Mouse (Mus musculus): Measurements from ENCODE around the gene Vti1b. TPM values are rescaled to one million over a fixed set of nuclear protein-coding genes. Genes with fewer than 3 reads are reported as not detected.

Vti1b gene
- total and polyA plus RNA-seq, 2 experiments from 2014 or later = 49.4 to 217 TPM

DNA sequence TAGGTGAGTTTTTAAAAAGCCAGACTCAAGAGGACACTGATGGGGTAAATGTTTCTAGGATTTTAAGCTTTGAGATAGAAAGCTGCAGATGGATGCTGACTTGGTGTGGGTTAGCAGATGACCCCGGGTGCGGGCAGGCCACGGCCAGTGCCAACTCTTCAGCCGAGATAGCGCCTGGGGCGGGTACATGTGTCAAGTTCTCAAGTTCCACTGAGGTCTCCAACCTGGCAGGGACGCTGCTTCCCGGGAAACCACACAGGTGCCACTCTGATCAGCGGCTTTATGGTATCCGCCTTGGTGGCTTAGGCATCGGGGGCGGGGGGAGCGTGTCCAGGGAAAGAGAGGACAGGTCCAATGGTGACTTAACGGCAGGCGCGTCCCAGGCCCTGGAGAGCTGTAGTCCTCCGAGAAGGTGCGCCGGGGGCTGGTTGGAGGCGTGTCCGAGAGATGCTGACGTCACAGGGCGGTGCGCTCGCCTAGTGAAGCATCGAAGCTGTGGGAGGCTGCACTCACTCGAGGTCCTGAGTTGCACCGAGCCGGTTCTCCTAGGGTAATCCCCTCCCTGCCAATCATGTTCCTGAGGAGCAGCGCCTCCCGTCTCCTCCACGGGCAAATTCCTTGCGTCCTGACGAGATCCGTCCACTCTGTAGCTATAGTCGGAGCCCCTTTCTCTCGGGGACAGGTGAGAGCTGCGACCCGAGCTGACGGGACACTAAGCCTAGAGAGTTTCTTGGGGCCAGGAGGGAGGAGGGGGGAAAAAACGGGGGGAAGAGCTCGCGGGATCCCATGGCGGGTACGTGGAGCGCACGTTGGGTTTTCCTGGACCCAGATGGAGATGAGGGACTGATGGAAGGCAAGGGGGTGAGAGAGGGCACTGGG is 41.9 kb downstream of the Vti1b start, which contains the start of gene Arg2:
Arg2 (plus strand) TSS at position 479 of the 879 bp plus-strand sequence.
- Histone ChIP-seq H3K36me3 (ENCODE audit: insufficient read depth, low read length) (no peaks in the 10 kb centered on the region), H3K9ac (replicated peaks; ENCODE audit: low read length) (peak within 1 kb of the TSS; percentile 61), H3K4me3 (ENCODE audit: low read length) (peak within 1 kb of the TSS; percentile 54), H3K27me3 (ENCODE audit: insufficient read depth, low read length) (0 out of 2 replicates have a peak, but pooled peaks cover 4% of the 10 kb centered on the region), H3K4me1 (ENCODE audit: insufficient read depth, low read length) (peaks cover 13% of the 10 kb centered on the region), H3K27ac (peak within 1 kb of the TSS; percentile 41; the same call in 1 of the 2 replicates), H3K4me2 (ENCODE audit: low read depth, low read length) (peak within 1 kb of the TSS; percentile 87), H3K9me3 (ENCODE audit: low read length) (no peaks in the 10 kb centered on the region)
- DNase-seq (ENCODE audit: low spot score) (peak; percentile 77), ATAC-seq (peak; percentile 93)
- TF ChIP-seq CTCF (IDR thresholded peaks at IDR 0.05; ENCODE audit: low read depth) = no peak
- under 1% methylated on average over 47 of the region's 47 CpGs for WGBS

GRCm38 (mm10) chr12:79122820-79123219 is 49.6 kb downstream of the Vti1b start:
- DNase-seq (ENCODE audit: low spot score) = peak; percentile 81
- peak; percentile 74 for ATAC-seq
- H3K9ac ChIP-seq (replicated peaks; ENCODE audit: low read length) = no peak overlapping the region
- H3K27me3 ChIP-seq (ENCODE audit: insufficient read depth, low read length) = no peaks in the 10 kb centered on the region
- no peak overlapping the region for H3K4me2 ChIP-seq (ENCODE audit: low read depth, low read length)
- 25% methylated on average over 3 of the region's 3 CpGs for WGBS
- peak; percentile 61 for TF ChIP-seq CTCF (IDR thresholded peaks at IDR 0.05; ENCODE audit: low read depth)
- no peaks in the 10 kb centered on the region for H3K4me1 ChIP-seq (ENCODE audit: insufficient read depth, low read length)
- H3K27ac ChIP-seq = no peak overlapping the region
- no peaks in the 10 kb centered on the region for H3K36me3 ChIP-seq (ENCODE audit: insufficient read depth, low read length)
- no peaks in the 10 kb centered on the region for H3K9me3 ChIP-seq (ENCODE audit: low read length)
- no peak overlapping the region for H3K4me3 ChIP-seq (ENCODE audit: low read length)

DNA sequence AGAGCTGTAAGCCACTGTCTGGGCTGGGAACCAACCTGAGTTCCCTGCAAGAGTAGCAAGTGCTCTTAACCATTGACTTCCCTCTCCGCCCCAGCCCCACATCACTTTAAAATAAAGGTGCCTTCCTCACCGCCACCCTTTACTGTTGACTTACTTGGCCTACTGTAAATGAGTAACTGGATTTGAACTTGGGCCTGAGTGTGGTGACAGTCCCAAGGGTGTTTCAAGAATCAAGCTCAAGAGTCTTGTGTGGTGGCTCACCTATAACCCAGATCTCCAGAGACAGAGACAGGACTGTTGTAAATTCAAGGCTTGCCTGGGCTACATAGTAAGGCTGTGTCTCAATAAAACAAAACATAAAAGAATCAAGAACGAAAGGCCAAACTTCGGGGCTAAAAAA is 53.5 kb downstream of the Vti1b start:
- no peak overlapping the region for H3K4me2 ChIP-seq (ENCODE audit: low read depth, low read length)
- WGBS = 93% methylated on average over 4 of the region's 4 CpGs
- no peak overlapping the region for H3K9ac ChIP-seq (replicated peaks; ENCODE audit: low read length)
- TF ChIP-seq CTCF (IDR thresholded peaks at IDR 0.05; ENCODE audit: low read depth) = no peak
- H3K27me3 ChIP-seq (ENCODE audit: insufficient read depth, low read length) = no peaks in the 10 kb centered on the region
- no peaks in the 10 kb centered on the region for H3K9me3 ChIP-seq (ENCODE audit: low read length)
- no peak overlapping the region for H3K4me3 ChIP-seq (ENCODE audit: low read length)
- ATAC-seq (no peak), DNase-seq (ENCODE audit: low spot score) (no peak)
- H3K36me3 ChIP-seq (ENCODE audit: insufficient read depth, low read length) = no peaks in the 10 kb centered on the region
- no peak overlapping the region for H3K27ac ChIP-seq
- no peaks in the 10 kb centered on the region for H3K4me1 ChIP-seq (ENCODE audit: insufficient read depth, low read length)

Other genes starting within 250 kb of the Vti1b start
- 192 and 214 TPM in 2 replicates for gene Tmem229b, start 165.0 kb downstream of the Vti1b start, total RNA-seq (2014; rRNA removed)
- 51.0 and 54.4 TPM in 2 replicates for gene Tmem229b, start 165.0 kb downstream of the Vti1b start, polyA plus RNA-seq (2015; fragmentation: Nextera tagmentation; extraction: Ambion mirVana)
- gene Plekhh1, start 143.5 kb downstream of the Vti1b start, total RNA-seq (2014; rRNA removed) = 5.5 and 5.9 TPM in 2 replicates
- gene Plekhh1, start 143.5 kb downstream of the Vti1b start, polyA plus RNA-seq (2015; fragmentation: Nextera tagmentation; extraction: Ambion mirVana) = 1.2 and 1.4 TPM in 2 replicates
- 25.0 and 41.9 TPM in 2 replicates for gene Pigh, start 83.0 kb downstream of the Vti1b start, total RNA-seq (2014; rRNA removed)
- 12.8 TPM in 2 replicates for gene Pigh, start 83.0 kb downstream of the Vti1b start, polyA plus RNA-seq (2015; fragmentation: Nextera tagmentation; extraction: Ambion mirVana)
- gene Arg2, start 41.9 kb downstream of the Vti1b start, total RNA-seq (2014; rRNA removed) = 9.8 and 10.1 TPM in 2 replicates
- gene Arg2, start 41.9 kb downstream of the Vti1b start, polyA plus RNA-seq (2015; fragmentation: Nextera tagmentation; extraction: Ambion mirVana) = 19.5 and 20.5 TPM in 2 replicates
- gene Rdh11, start 19.6 kb upstream of the Vti1b start, total RNA-seq (2014; rRNA removed) = 44.9 and 46.1 TPM in 2 replicates
- gene Rdh11, start 19.6 kb upstream of the Vti1b start, polyA plus RNA-seq (2015; fragmentation: Nextera tagmentation; extraction: Ambion mirVana) = 30.7 and 34.9 TPM in 2 replicates
- gene Rdh12, start 36.2 kb upstream of the Vti1b start, total RNA-seq (2014; rRNA removed) = 0.47 and 0.86 TPM in 2 replicates
- gene Rdh12, start 36.2 kb upstream of the Vti1b start, polyA plus RNA-seq (2015; fragmentation: Nextera tagmentation; extraction: Ambion mirVana) = 0.63 and 0.83 TPM in 2 replicates
- gene Zfyve26, start 123.6 kb upstream of the Vti1b start, total RNA-seq (2014; rRNA removed) = 24.5 and 28.0 TPM in 2 replicates
- 6.6 and 7.7 TPM in 2 replicates for gene Zfyve26, start 123.6 kb upstream of the Vti1b start, polyA plus RNA-seq (2015; fragmentation: Nextera tagmentation; extraction: Ambion mirVana)
- 1.1 and 1.4 TPM in 2 replicates for gene Rad51b, start 124.6 kb upstream of the Vti1b start, total RNA-seq (2014; rRNA removed)
- gene Rad51b, start 124.6 kb upstream of the Vti1b start, polyA plus RNA-seq (2015; fragmentation: Nextera tagmentation; extraction: Ambion mirVana) = 1.1 and 1.9 TPM in 2 replicates

Data from hindbrain, postnatal 0 days (tissue).